Mouse (Mus musculus): ENCODE measurements around the gene Phactr3.

The Phactr3 gene

GRCm38 (mm10) chr2:178173951-178174350, 55.2 kb downstream of the Phactr3 start:
- in situ Hi-C loops (cut with MboI; ENCODE audit: low pct_unique_long_range_greater_than_20kb in 1 of 2, low sequenced_read_pairs in 2 of 2, unreplicated experiment in 1 of 2) = no loop called here

GRCm38 (mm10) chr2:178175286-178175931, 56.6 kb downstream of the Phactr3 start:
- in situ Hi-C loops (cut with MboI; ENCODE audit: low pct_unique_long_range_greater_than_20kb in 1 of 2, low sequenced_read_pairs in 2 of 2, unreplicated experiment in 1 of 2) = no loop called here

GRCm38 (mm10) chr2:178184251-178184650, 65.5 kb downstream of the Phactr3 start:
- in situ Hi-C loops (cut with MboI; ENCODE audit: low pct_unique_long_range_greater_than_20kb in 1 of 2, low sequenced_read_pairs in 2 of 2, unreplicated experiment in 1 of 2) = no loop called here

GRCm38 (mm10) chr2:178184862-178185261, 66.1 kb downstream of the Phactr3 start:
- in situ Hi-C loops (cut with MboI; ENCODE audit: low pct_unique_long_range_greater_than_20kb in 1 of 2, low sequenced_read_pairs in 2 of 2, unreplicated experiment in 1 of 2) = no loop called here

- in situ Hi-C loops (cut with MboI; ENCODE audit: low pct_unique_long_range_greater_than_20kb in 1 of 2, low sequenced_read_pairs in 2 of 2, unreplicated experiment in 1 of 2) = no loop called here
Measured at GRCm38 (mm10) chr2:178188988-178189387, 70.2 kb downstream of the Phactr3 start.

- in situ Hi-C loops (cut with MboI; ENCODE audit: low pct_unique_long_range_greater_than_20kb in 1 of 2, low sequenced_read_pairs in 2 of 2, unreplicated experiment in 1 of 2) = no loop called here
Measured at GRCm38 (mm10) chr2:178192881-178193280, 74.1 kb downstream of the Phactr3 start.

GRCm38 (mm10) chr2:178193445-178193844, 74.7 kb downstream of the Phactr3 start:
- in situ Hi-C loops (cut with MboI; ENCODE audit: low pct_unique_long_range_greater_than_20kb in 1 of 2, low sequenced_read_pairs in 2 of 2, unreplicated experiment in 1 of 2) = no loop called here

- in situ Hi-C loops (cut with MboI; ENCODE audit: low pct_unique_long_range_greater_than_20kb in 1 of 2, low sequenced_read_pairs in 2 of 2, unreplicated experiment in 1 of 2) = no loop called here
Measured at GRCm38 (mm10) chr2:178194908-178195307, 76.1 kb downstream of the Phactr3 start.

GRCm38 (mm10) chr2:178196038-178196437, 77.3 kb downstream of the Phactr3 start:
- in situ Hi-C loops (cut with MboI; ENCODE audit: low pct_unique_long_range_greater_than_20kb in 1 of 2, low sequenced_read_pairs in 2 of 2, unreplicated experiment in 1 of 2) = no loop called here

- in situ Hi-C loops (cut with MboI; ENCODE audit: low pct_unique_long_range_greater_than_20kb in 1 of 2, low sequenced_read_pairs in 2 of 2, unreplicated experiment in 1 of 2) = no loop called here
Measured at GRCm38 (mm10) chr2:178197542-178197941, 78.8 kb downstream of the Phactr3 start.

GRCm38 (mm10) chr2:178204455-178204854, 85.7 kb downstream of the Phactr3 start:
- in situ Hi-C loops (cut with MboI; ENCODE audit: low pct_unique_long_range_greater_than_20kb in 1 of 2, low sequenced_read_pairs in 2 of 2, unreplicated experiment in 1 of 2) = no loop called here

GRCm38 (mm10) chr2:178208186-178208600, 89.4 kb downstream of the Phactr3 start:
- in situ Hi-C loops (cut with MboI; ENCODE audit: low pct_unique_long_range_greater_than_20kb in 1 of 2, low sequenced_read_pairs in 2 of 2, unreplicated experiment in 1 of 2) = no loop called here

- in situ Hi-C loops (cut with MboI; ENCODE audit: low pct_unique_long_range_greater_than_20kb in 1 of 2, low sequenced_read_pairs in 2 of 2, unreplicated experiment in 1 of 2) = no loop called here
Measured at GRCm38 (mm10) chr2:178213826-178214225, 95.1 kb downstream of the Phactr3 start.

GRCm38 (mm10) chr2:178214531-178214930, 95.8 kb downstream of the Phactr3 start:
- in situ Hi-C loops (cut with MboI; ENCODE audit: low pct_unique_long_range_greater_than_20kb in 1 of 2, low sequenced_read_pairs in 2 of 2, unreplicated experiment in 1 of 2) = no loop called here

- in situ Hi-C loops (cut with MboI; ENCODE audit: low pct_unique_long_range_greater_than_20kb in 1 of 2, low sequenced_read_pairs in 2 of 2, unreplicated experiment in 1 of 2) = no loop called here
Measured at GRCm38 (mm10) chr2:178218461-178218860, 99.7 kb downstream of the Phactr3 start.

- in situ Hi-C loops (cut with MboI; ENCODE audit: low pct_unique_long_range_greater_than_20kb in 1 of 2, low sequenced_read_pairs in 2 of 2, unreplicated experiment in 1 of 2) = no loop called here
Measured at GRCm38 (mm10) chr2:178219454-178220147, 100.8 kb downstream of the Phactr3 start.

GRCm38 (mm10) chr2:178220148-178220717, 101.5 kb downstream of the Phactr3 start:
- in situ Hi-C loops (cut with MboI; ENCODE audit: low pct_unique_long_range_greater_than_20kb in 1 of 2, low sequenced_read_pairs in 2 of 2, unreplicated experiment in 1 of 2) = no loop called here

- in situ Hi-C loops (cut with MboI; ENCODE audit: low pct_unique_long_range_greater_than_20kb in 1 of 2, low sequenced_read_pairs in 2 of 2, unreplicated experiment in 1 of 2) = no loop called here
Measured at GRCm38 (mm10) chr2:178221003-178221402, 102.2 kb downstream of the Phactr3 start.

- in situ Hi-C loops (cut with MboI; ENCODE audit: low pct_unique_long_range_greater_than_20kb in 1 of 2, low sequenced_read_pairs in 2 of 2, unreplicated experiment in 1 of 2) = no loop called here
Measured at GRCm38 (mm10) chr2:178229231-178229630, 110.5 kb downstream of the Phactr3 start.

GRCm38 (mm10) chr2:178233487-178233886, 114.7 kb downstream of the Phactr3 start:
- in situ Hi-C loops (cut with MboI; ENCODE audit: low pct_unique_long_range_greater_than_20kb in 1 of 2, low sequenced_read_pairs in 2 of 2, unreplicated experiment in 1 of 2) = no loop called here
